Mouse (Mus musculus) MEL (cell line): Measurements from ENCODE around the gene Gm20388. TPM values are rescaled to one million over a fixed set of nuclear protein-coding genes. Genes with fewer than 3 reads are reported as not detected.

Experiments
- BHLHE40 ChIP-seq: IDR thresholded peaks from 2 replicates; pipeline ENCODE4 v1.6.1; 2012; ENCODE audit warnings: low read depth, mild to moderate bottlenecking, inconsistent platforms, low read length, improper control_type of control experiment, borderline replicate concordance
- CTCF ChIP-seq, 3 experiments: IDR thresholded peaks in 2 of 3; conservative IDR thresholded peaks in 1 of 3; 2 replicates each; pipeline ENCODE4 v1.5.1; 2011 to 2012; ENCODE audit warnings: low read length in 3 of 3, low read depth in 2 of 3, mild to moderate bottlenecking in 2 of 3, improper control_type of control experiment in 1 of 3, inconsistent platforms in 1 of 3, mixed read lengths in 1 of 3, moderate library complexity in 1 of 3; ENCODE audit not compliant: control insufficient read depth in 1 of 3, insufficient read depth in 1 of 3, poor library complexity in 1 of 3, severe bottlenecking in 1 of 3
- E2F4 ChIP-seq: IDR thresholded peaks from 2 replicates; pipeline ENCODE4 v1.6.1; 2011; ENCODE audit warnings: low read depth, low read length, improper control_type of control experiment, borderline replicate concordance
- ELF1 ChIP-seq: IDR thresholded peaks from 2 replicates; pipeline ENCODE4 v1.6.1; 2014; ENCODE audit warnings: low read depth, mild to moderate bottlenecking, inconsistent platforms, low read length, improper control_type of control experiment, moderate library complexity
- EP300 ChIP-seq, 2 experiments: IDR thresholded peaks; 2 replicates each; pipeline ENCODE4 v1.6.1; 2011; ENCODE audit warnings: improper control_type of control experiment in 2 of 2, low read length in 2 of 2, low read depth in 1 of 2, mild to moderate bottlenecking in 1 of 2
- JUND ChIP-seq: IDR thresholded peaks from 2 replicates; pipeline ENCODE4 v1.6.1; 2011; ENCODE audit warnings: low read depth, mild to moderate bottlenecking, improper control_type of control experiment, low read length
- MAX ChIP-seq: IDR thresholded peaks from 2 replicates; pipeline ENCODE4 v1.6.1; 2011; ENCODE audit warnings: low read length, improper control_type of control experiment
- MAZ ChIP-seq: IDR thresholded peaks from 2 replicates; pipeline ENCODE4 v1.6.1; 2012; ENCODE audit warnings: low read depth, mild to moderate bottlenecking, inconsistent platforms, low read length, improper control_type of control experiment
- MXI1 ChIP-seq: IDR thresholded peaks from 2 replicates; pipeline ENCODE4 v1.6.1; 2011; ENCODE audit warnings: mild to moderate bottlenecking, low read depth, low read length, improper control_type of control experiment
- MYB ChIP-seq: IDR thresholded peaks from 2 replicates; pipeline ENCODE4 v1.6.1; 2011; ENCODE audit warnings: mild to moderate bottlenecking, low read depth, low read length, improper control_type of control experiment
- MYC ChIP-seq: IDR thresholded peaks from 2 replicates; pipeline ENCODE4 v1.6.1; 2011; ENCODE audit warnings: low read depth, mild to moderate bottlenecking, low read length, improper control_type of control experiment, moderate library complexity
- NELFE ChIP-seq: IDR thresholded peaks from 2 replicates; pipeline ENCODE4 v1.6.1; 2011; ENCODE audit warnings: low read depth, low read length, improper control_type of control experiment
- NRF1 ChIP-seq: IDR thresholded peaks from 2 replicates; pipeline ENCODE4 v1.6.1; 2014; ENCODE audit warnings: low read depth, mild to moderate bottlenecking, inconsistent platforms, low read length, improper control_type of control experiment, moderate library complexity; ENCODE audit not compliant: poor library complexity, insufficient read depth, severe bottlenecking
- POLR2AphosphoS2 ChIP-seq: IDR thresholded peaks from 2 replicates; pipeline ENCODE4 v1.6.1; 2011; ENCODE audit warnings: low read length, improper control_type of control experiment
- RCOR1 ChIP-seq: IDR thresholded peaks from 2 replicates; pipeline ENCODE4 v1.6.1; 2012; ENCODE audit warnings: low read depth, mild to moderate bottlenecking, inconsistent platforms, low read length, improper control_type of control experiment
- SIN3A ChIP-seq: IDR thresholded peaks from 2 replicates; pipeline ENCODE4 v1.6.1; 2012; ENCODE audit warnings: low read length, improper control_type of control experiment, inconsistent platforms
- SMC3 ChIP-seq: IDR thresholded peaks from 2 replicates; pipeline ENCODE4 v1.6.1; 2011; ENCODE audit warnings: low read depth, low read length, improper control_type of control experiment
- TAL1 ChIP-seq: IDR thresholded peaks from 2 replicates; pipeline ENCODE4 v1.6.1; 2012; ENCODE audit warnings: mild to moderate bottlenecking, inconsistent platforms, low read length, moderate library complexity, mixed read lengths
- TBP ChIP-seq: IDR thresholded peaks from 2 replicates; pipeline ENCODE4 v1.8.0; 2011; ENCODE audit warnings: low read depth, low read length, improper control_type of control experiment
- TCF12 ChIP-seq: IDR thresholded peaks from 2 replicates; pipeline ENCODE4 v1.6.1; 2014; ENCODE audit warnings: low read depth, mild to moderate bottlenecking, inconsistent platforms, low read length, improper control_type of control experiment, moderate library complexity
- UBTF ChIP-seq: IDR thresholded peaks from 2 replicates; pipeline ENCODE4 v1.6.1; 2012; ENCODE audit warnings: low read depth, mild to moderate bottlenecking, inconsistent platforms, low read length, improper control_type of control experiment, moderate library complexity, borderline replicate concordance; ENCODE audit not compliant: insufficient read depth
- USF2 ChIP-seq, 2 experiments: IDR thresholded peaks; 2 replicates each; pipeline ENCODE4 v1.6.1; 2011 to 2012; ENCODE audit warnings: improper control_type of control experiment in 2 of 2, low read length in 2 of 2, borderline replicate concordance in 1 of 2, inconsistent platforms in 1 of 2, low read depth in 1 of 2, mild to moderate bottlenecking in 1 of 2; ENCODE audit not compliant: insufficient read depth in 1 of 2
- ZMIZ1 ChIP-seq: IDR thresholded peaks from 2 replicates; pipeline ENCODE4 v1.6.1; 2012; ENCODE audit warnings: low read depth, mild to moderate bottlenecking, inconsistent platforms, low read length, improper control_type of control experiment, moderate library complexity
- polyA plus RNA-seq, 2 experiments: library from polyadenylated mRNA; stranded (reverse) in 1 of 2; unstranded in 1 of 2; fragments of >175 nt in 1 of 2; fragments of >200 nt in 1 of 2; gene quantifications; 2 replicates each; pipeline versions ENCODE4 v1.2.1 to v1.2.4; 2012; ENCODE audit warnings: low replicate concordance in 2 of 2, low read depth in 1 of 2; ENCODE audit not compliant: insufficient read length in 2 of 2, insufficient read depth in 1 of 2, missing spikeins in 1 of 2
- total RNA-seq: library from RNA; depleted of rRNA; stranded (reverse); fragments of 300-350 nt; gene quantifications from 2 replicates; pipeline ENCODE4 v1.2.3, GENCODE M21; 2012

Gm20388 gene
- total and polyA plus RNA-seq, 3 experiments: 11.1 to 17.8 TPM; not detected in 1

GRCm38 (mm10) chr8:123477737-123478258 lies 3567.2 kb downstream of the Gm20388 start, which contains the start of gene Afg3l1 (continued):
- 0 out of 2 replicates have a peak, but pooled peaks have one; percentile 38 for TF ChIP-seq POLR2AphosphoS2
- TF ChIP-seq JUND: no peak
- no peak for TF ChIP-seq CTCF (IDR thresholded peaks at IDR 0.05 in 2 of 3, conservative IDR thresholded peaks at IDR 0.05 in 1 of 3; ENCODE audit: control insufficient read depth in 1 of 3, insufficient read depth in 1 of 3, low read depth in 2 of 3, low read length in 3 of 3, poor library complexity in 1 of 3, severe bottlenecking in 1 of 3)
- no peak for TF ChIP-seq TCF12
- no peak for TF ChIP-seq BHLHE40
- no peak for TF ChIP-seq RCOR1
- TF ChIP-seq NRF1: peak; percentile 90
- peak; percentile 85 for TF ChIP-seq SIN3A
- TF ChIP-seq MXI1: no peak; the same call in none of the 2 replicates
- peak; percentile 44; the same call in 1 of the 2 replicates for TF ChIP-seq TBP
- peak; percentile 86 for TF ChIP-seq NELFE
- peak; percentile 75; the same call in 1 of the 2 replicates for TF ChIP-seq MAZ
- no peak for TF ChIP-seq ZMIZ1
- no peak for TF ChIP-seq USF2 (IDR thresholded peaks at IDR 0.05; ENCODE audit: borderline replicate concordance in 1 of 2, insufficient read depth in 1 of 2, low read depth in 1 of 2, low read length in 2 of 2)
- TF ChIP-seq MYC: peak; percentile 45; the same call in 1 of the 2 replicates
- no peak for TF ChIP-seq E2F4
- TF ChIP-seq EP300 (IDR thresholded peaks at IDR 0.05; ENCODE audit: low read depth in 1 of 2, low read length in 2 of 2): no peak
- peak; percentile 66; the same call in 1 of the 2 replicates for TF ChIP-seq MAX
- no peak for TF ChIP-seq UBTF
- TF ChIP-seq MYB: no peak
- TF ChIP-seq SMC3: no peak
- no peak for TF ChIP-seq TAL1
- TF ChIP-seq ELF1: peak; percentile 75
- TF ChIP-seq, all 39 proteins: peak for 11
